Mouse (Mus musculus) embryo, embryonic 10.5 days (tissue): ENCODE measurements around the gene Ddx55.

ENCODE experiments used
- DNase-seq: peaks from one replicate; pipeline ENCODE4 v3.0.0-alpha.2; 2015; ENCODE audit warnings: low spot score

The Ddx55 gene

GRCm38 (mm10) chr5:124552558-124553307, at the start of gene Ddx55:
Gene Ddx55 (plus strand): TSS chr5:124552864.
- DNase-seq = peak; percentile 97

DNA sequence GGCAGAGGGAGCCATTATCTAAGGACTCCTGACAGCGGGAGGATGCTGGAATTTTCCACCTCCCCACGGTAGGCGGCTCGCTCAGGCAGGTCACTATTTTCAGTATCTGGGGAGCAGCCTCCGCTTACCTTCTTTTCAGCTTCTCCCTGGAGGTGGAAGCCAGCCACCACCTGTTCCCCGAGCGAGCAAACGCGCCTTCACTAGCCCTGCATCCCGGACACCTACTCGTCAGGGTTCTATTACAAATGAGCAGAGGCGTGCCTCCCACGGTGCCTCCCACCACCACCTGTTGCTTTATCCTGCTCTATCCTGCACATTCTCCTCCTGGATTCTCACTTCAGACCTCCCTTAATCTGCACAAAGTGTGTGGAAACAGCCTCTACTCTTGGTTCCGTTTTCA, 48.9 kb upstream of the Ddx55 start:
- DNase-seq = no peak

GRCm38 (mm10) chr5:124505235-124505634, 47.4 kb upstream of the Ddx55 start:
- no peak for DNase-seq

DNA sequence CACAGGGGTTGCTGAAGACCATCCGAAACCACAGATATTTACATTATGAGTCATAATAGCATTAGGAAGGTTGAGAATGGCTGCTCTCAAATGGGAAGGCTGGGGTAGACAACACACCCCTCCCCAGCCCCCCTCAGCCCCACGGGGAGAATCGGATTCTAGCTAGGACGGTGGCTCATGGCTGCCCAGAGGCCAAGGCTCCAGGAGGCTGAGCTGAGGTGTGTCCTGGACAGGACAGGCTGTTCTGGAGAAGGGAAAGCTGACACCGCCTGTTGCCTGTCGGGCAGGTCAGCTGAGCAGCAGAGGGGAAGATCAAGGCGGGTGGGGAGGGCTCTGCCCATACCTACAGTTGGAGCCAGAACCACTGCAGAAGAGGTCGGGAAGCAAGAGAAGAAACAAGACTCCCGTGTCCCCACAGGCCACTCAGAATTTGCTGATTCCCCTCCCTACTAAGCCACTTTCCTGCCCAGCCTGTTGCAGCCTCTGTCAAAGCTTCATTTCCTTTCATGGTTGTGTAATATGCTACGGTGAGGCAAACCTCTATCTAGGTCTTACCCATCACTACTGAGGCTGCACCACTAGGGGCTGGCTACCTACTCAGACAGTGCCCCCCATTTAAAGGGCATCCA, 45.8 kb upstream of the Ddx55 start:
- no peak for DNase-seq

- no peak for DNase-seq
Observed at GRCm38 (mm10) chr5:124509200-124509599, 43.5 kb upstream of the Ddx55 start.

- no peak for DNase-seq
Observed at GRCm38 (mm10) chr5:124509742-124510237, 42.9 kb upstream of the Ddx55 start.

- no peak for DNase-seq
Observed at GRCm38 (mm10) chr5:124510536-124511050, 42.1 kb upstream of the Ddx55 start.

DNA sequence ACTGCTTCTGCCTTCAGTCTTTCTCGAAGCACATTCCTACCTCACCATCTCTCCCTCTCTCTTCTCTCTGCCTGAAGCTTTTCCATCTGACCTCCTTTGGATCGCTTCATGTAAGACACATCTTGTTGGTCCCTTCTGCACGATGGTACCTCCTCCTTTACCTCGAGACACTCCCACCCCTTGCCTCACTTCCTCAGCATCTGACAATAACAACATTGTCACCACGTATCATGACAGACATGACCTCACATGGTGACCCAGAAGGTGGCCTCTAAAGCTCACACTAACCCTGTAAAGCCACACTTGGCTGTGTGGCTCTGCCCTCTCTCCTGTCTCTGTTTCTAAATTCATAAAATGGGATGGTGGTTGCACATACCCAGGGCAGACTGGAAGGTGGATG, 36.9 kb upstream of the Ddx55 start:
- DNase-seq = no peak

GRCm38 (mm10) chr5:124518648-124519047, 34.0 kb upstream of the Ddx55 start:
- no peak for DNase-seq

- DNase-seq = no peak
Observed at GRCm38 (mm10) chr5:124521588-124521987, 31.1 kb upstream of the Ddx55 start.

DNA sequence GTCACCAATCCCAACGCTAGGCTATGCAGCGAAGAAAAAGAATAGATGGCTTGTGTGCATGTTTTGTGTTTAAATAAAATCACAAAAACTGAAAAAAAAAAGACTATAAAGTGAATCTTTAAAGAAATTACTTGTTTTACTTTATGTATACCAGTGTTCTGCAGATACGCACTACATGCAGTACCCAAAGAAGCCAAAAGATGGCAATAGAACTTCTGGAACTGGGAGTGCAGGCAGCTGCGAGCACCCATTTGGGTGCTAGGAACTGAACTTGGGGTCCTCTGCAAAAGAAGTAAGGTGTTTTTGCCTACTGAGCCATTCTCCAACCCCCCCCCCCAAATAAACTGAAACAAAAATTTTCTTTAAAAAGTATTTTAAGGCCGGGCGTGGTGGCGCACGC, 29.6 kb upstream of the Ddx55 start:
- DNase-seq = peak; percentile 31

GRCm38 (mm10) chr5:124524943-124525342, 27.7 kb upstream of the Ddx55 start:
- no peak for DNase-seq

DNA sequence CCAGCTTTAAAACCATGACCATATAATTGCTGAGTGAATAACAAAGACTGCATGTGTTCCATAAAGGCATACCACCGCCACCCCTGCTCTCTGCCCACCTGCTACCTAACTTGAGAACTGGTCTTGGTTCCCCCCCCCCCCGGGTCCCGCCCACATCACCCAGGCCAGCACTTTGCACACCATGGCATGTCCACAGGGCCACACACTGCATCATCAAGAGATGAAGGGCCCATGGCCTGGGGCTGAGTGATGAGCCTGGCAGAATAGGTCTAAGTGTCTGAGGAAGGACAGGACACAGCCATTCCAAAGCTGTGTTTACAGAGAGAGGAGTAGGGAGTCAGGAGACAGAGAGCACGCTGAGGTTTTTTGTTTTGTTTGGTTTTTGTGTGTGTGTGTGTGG, 24.3 kb upstream of the Ddx55 start:
- DNase-seq = no peak

DNA sequence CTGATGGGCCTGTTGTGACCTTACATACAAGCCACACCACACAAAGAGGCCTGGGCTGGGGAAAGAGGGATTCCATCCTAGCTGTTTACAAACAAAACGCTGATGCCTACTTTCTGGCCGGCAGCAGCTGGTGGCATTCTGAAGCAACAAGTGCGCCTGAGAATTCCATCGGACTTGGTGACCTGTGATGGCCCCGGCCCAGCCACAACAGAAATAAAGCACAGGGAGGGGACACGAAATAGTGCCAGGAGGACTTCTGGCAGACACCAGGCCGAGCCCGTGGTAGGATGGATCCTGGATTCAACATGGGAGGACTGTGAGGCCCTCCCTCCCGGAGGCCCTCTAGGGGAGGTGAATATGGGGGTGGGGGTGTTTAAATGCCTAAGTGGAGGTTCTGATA, 23.9 kb upstream of the Ddx55 start:
- peak; percentile 19 for DNase-seq

- no peak for DNase-seq
Observed at GRCm38 (mm10) chr5:124529191-124529651, 23.4 kb upstream of the Ddx55 start.

DNA sequence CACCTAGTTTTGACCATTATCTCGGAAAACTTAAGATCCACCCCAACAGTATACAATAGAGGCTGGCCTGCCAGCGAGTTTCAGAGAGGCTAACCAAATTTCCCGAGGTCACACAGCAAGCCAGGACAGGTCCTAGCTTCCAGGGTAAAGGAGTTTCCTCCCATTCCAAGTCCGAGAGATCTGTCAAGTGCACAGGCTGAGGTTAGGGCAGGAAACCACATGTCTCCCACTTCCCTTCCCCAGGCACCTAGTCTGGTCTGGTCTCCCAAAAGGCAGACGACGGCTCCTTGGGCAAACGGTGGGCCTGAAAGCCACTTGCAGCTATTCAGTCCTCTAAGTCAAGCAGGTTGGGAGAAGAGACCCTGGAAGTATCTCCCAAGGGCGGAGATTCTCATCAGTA, 23.0 kb upstream of the Ddx55 start:
- DNase-seq = no peak

GRCm38 (mm10) chr5:124530655-124531582, 21.7 kb upstream of the Ddx55 start, which contains the start of gene Rilpl1:
Gene Rilpl1 (minus strand): TSS chr5:124531391.
- peak; percentile 93 for DNase-seq

- DNase-seq = no peak
Observed at GRCm38 (mm10) chr5:124531583-124531930, 21.1 kb upstream of the Ddx55 start.

GRCm38 (mm10) chr5:124532451-124532850, 20.2 kb upstream of the Ddx55 start:
- no peak for DNase-seq

- no peak for DNase-seq
Observed at GRCm38 (mm10) chr5:124535016-124535415, 17.6 kb upstream of the Ddx55 start.

- DNase-seq = peak; percentile 46
Observed at GRCm38 (mm10) chr5:124536776-124537175, 15.9 kb upstream of the Ddx55 start.
